Mouse (Mus musculus) heart, embryonic 11.5 days (tissue): ENCODE data around the gene Slc4a1ap. TPM values are rescaled to one million over a fixed set of nuclear protein-coding genes. Genes with fewer than 3 reads are reported as not detected.

ENCODE experiments used
- ATAC-seq: fragments of 200-750 bp; cut with Nextera tagmentation; replicated peaks from 2 replicates; pipeline ENCODE4 v1.8.0; 2017; ENCODE audit warnings: moderate library complexity; ENCODE audit not compliant: insufficient number of reproducible peaks, low FRiP score, low TSS enrichment
- H3K27ac ChIP-seq: fragments of 300-500 bp; sonication (generic); 2 replicates; pipeline ENCODE4 v1.5.1; 2014; ENCODE audit warnings: mild to moderate bottlenecking, low read depth, low read length
- H3K27me3 ChIP-seq: fragments of 300-500 bp; sonication (generic); 2 replicates; pipeline ENCODE4 v1.6.1; 2014; ENCODE audit warnings: mild to moderate bottlenecking, low read length, mixed read lengths; ENCODE audit not compliant: control insufficient read depth, insufficient read depth
- H3K36me3 ChIP-seq: fragments of 300-500 bp; sonication (generic); 2 replicates; pipeline ENCODE4 v1.6.1; 2014; ENCODE audit warnings: mild to moderate bottlenecking, low read length, moderate library complexity, mixed read lengths; ENCODE audit not compliant: control insufficient read depth, insufficient read depth
- H3K4me1 ChIP-seq: fragments of 300-500 bp; sonication (generic); 2 replicates; pipeline ENCODE4 v1.6.1; 2014; ENCODE audit warnings: low read length; ENCODE audit not compliant: control insufficient read depth, insufficient read depth
- H3K4me2 ChIP-seq: fragments of 300-500 bp; sonication (generic); 2 replicates; pipeline ENCODE4 v1.6.1; 2014; ENCODE audit warnings: mild to moderate bottlenecking, moderate library complexity
- H3K4me3 ChIP-seq: fragments of 300-500 bp; sonication (generic); 2 replicates; pipeline ENCODE4 v1.5.1; 2014; ENCODE audit warnings: low read depth, low read length
- H3K9ac ChIP-seq: fragments of 300-500 bp; sonication (generic); 2 replicates; pipeline ENCODE4 v1.6.1; 2014; ENCODE audit warnings: mild to moderate bottlenecking, low read depth, low read length, moderate library complexity
- H3K9me3 ChIP-seq: fragments of 300-500 bp; sonication (generic); replicated peaks from 2 replicates; pipeline ENCODE4 v1.6.1; 2016; ENCODE audit warnings: low read length; ENCODE audit not compliant: control insufficient read depth
- WGBS: fragments of 180-500 bp; shearing (Covaris S2); extraction: QIAGEN DNeasy Blood & Tissue Kit; methylation state at CpG from one replicate; pipeline ENCODE4 v1.1.7; 2014; ENCODE audit not compliant: insufficient replicate concordance; 5-methylcytosine and 5-hydroxymethylcytosine counted together
- polyA plus RNA-seq: library from polyadenylated mRNA; unstranded; fragments of >200 nt; fragmentation: Nextera tagmentation; extraction: Ambion mirVana; gene quantifications from 2 replicates; pipeline ENCODE4 v1.2.1, GENCODE M21; 2014

Slc4a1ap gene
- polyA plus RNA-seq, 1 experiment from 2014 or later: 25.2 TPM

DNA sequence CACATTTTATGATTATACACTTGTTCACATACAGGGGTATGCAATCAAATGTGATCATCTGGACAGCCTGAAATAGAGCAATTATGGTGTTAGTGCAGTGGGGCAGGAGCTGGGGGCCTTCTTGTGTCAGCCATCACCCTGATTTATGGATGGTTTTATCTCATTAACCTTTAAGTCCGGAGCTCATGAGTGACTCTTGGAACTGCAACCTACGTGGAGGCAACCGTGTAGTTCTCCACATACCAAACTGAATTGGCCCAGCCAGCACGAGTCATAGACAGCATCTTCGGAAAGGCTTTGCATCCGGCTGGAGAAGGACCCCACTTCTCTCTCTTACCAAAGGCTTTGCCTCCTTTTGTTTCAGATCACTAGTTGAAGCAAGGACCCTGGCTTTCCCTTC is 77.0 kb downstream of the Slc4a1ap start:
- WGBS: 71% methylated on average over 6 of the region's 6 CpGs
- H3K4me2 ChIP-seq: no peak overlapping the region
- no peak for ATAC-seq
- no peaks in the 10 kb centered on the region for H3K27me3 ChIP-seq
- H3K4me3 ChIP-seq: no peak overlapping the region
- H3K9me3 ChIP-seq: no peaks in the 10 kb centered on the region
- H3K9ac ChIP-seq: no peak overlapping the region
- no peaks in the 10 kb centered on the region for H3K36me3 ChIP-seq
- no peaks in the 10 kb centered on the region for H3K4me1 ChIP-seq
- no peak overlapping the region for H3K27ac ChIP-seq

DNA sequence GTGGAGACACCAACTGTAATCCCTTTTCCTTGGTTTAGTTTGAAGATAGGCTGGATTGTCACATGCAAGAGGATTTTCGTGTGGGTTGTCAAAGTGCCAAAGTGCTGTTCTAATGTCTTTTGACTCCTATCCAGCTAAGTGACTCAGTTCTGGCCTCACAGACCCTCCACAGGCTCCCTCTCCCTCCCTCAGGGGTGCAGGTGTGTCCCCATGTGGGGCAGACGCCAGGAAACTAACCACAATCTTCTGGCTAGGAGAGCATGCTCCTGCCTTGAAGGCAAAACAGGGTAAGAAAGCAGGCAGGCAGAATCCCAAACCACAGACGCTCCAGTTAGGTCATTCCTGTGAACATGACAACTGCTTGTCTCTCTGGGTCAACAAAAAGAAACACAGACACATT is 79.4 kb downstream of the Slc4a1ap start:
- Histone ChIP-seq H3K9ac (no peak overlapping the region), H3K27ac (no peak overlapping the region), H3K4me2 (no peak overlapping the region), H3K9me3 (no peaks in the 10 kb centered on the region), H3K36me3 (no peaks in the 10 kb centered on the region), H3K4me1 (no peaks in the 10 kb centered on the region), H3K4me3 (no peak overlapping the region), H3K27me3 (no peaks in the 10 kb centered on the region)
- no peak for ATAC-seq
- WGBS: 59% methylated on average over 3 of the region's 3 CpGs

Other genes with a start within 250 kb of the Slc4a1ap start
- gene Ift172, start 235.9 kb upstream of the Slc4a1ap start, polyA plus RNA-seq: 22.7 and 30.7 TPM in 2 replicates
- 22.3 and 28.5 TPM in 2 replicates for gene Fndc4, start 230.9 kb upstream of the Slc4a1ap start, polyA plus RNA-seq
- gene Gckr, start 229.6 kb upstream of the Slc4a1ap start, polyA plus RNA-seq: 0.51 and 0.60 TPM in 2 replicates
- 34.4 and 44.0 TPM in 2 replicates for gene Zfp512, start 74.6 kb upstream of the Slc4a1ap start, polyA plus RNA-seq
- gene 4930548H24Rik, start 41.3 kb upstream of the Slc4a1ap start, polyA plus RNA-seq: 0.08 TPM in 1 of 2 replicates, not detected in the other
- gene Gpn1, start 32.3 kb upstream of the Slc4a1ap start, polyA plus RNA-seq: 52.0 and 52.7 TPM in 2 replicates
- gene Supt7l, start 812 bp downstream of the Slc4a1ap start, polyA plus RNA-seq: 17.0 and 17.1 TPM in 2 replicates
- 323 and 328 TPM in 2 replicates for gene Mrpl33, start 69.9 kb downstream of the Slc4a1ap start, polyA plus RNA-seq
- 4.9 and 7.7 TPM in 2 replicates for gene Rbks, start 170.6 kb downstream of the Slc4a1ap start, polyA plus RNA-seq
- 42.9 and 57.8 TPM in 2 replicates for gene Babam2, start 170.7 kb downstream of the Slc4a1ap start, polyA plus RNA-seq